Mouse (Mus musculus) CH12.LX (cell line): Measurements from ENCODE around the gene Klhdc8b. TPM values are rescaled to one million over a fixed set of nuclear protein-coding genes. Genes with fewer than 3 reads are reported as not detected.

Experiments used
- DNase-seq: peaks from one replicate; pipeline ENCODE4 v3.0.0-alpha.2; 2013; ENCODE audit errors: extremely low read depth
- H3K27ac ChIP-seq: 2 replicates; pipeline ENCODE4 v1.5.1; 2012; ENCODE audit warnings: low read depth, mild to moderate bottlenecking, control low read depth, moderate library complexity; ENCODE audit not compliant: insufficient read depth
- H3K27me3 ChIP-seq: replicated peaks from 2 replicates; pipeline ENCODE3; 2012; ENCODE audit warnings: inconsistent platforms
- H3K36me3 ChIP-seq, 2 experiments: replicated peaks in 1 of 2; 2 replicates each; pipeline versions ENCODE3 to v1.6.1; 2012; ENCODE audit warnings: inconsistent platforms in 1 of 2, low read length in 1 of 2, mild to moderate bottlenecking in 1 of 2, mixed read lengths in 1 of 2, moderate library complexity in 1 of 2; ENCODE audit not compliant: control insufficient read depth in 1 of 2, insufficient read depth in 1 of 2
- H3K4me1 ChIP-seq, 2 experiments: 2 replicates each; pipeline ENCODE4 v1.6.1; 2012; ENCODE audit warnings: inconsistent platforms in 1 of 2, moderate library complexity in 1 of 2; ENCODE audit not compliant: insufficient read depth in 2 of 2, control insufficient read depth in 1 of 2
- H3K4me2 ChIP-seq: 2 replicates; pipeline ENCODE4 v1.6.1; 2012; ENCODE audit warnings: low read depth, mild to moderate bottlenecking, control low read depth; ENCODE audit not compliant: poor library complexity, insufficient read depth, severe bottlenecking
- H3K4me3 ChIP-seq, 3 experiments: fragments of 150-350 bp in 1 of 3; sonication (generic) in 1 of 3; replicated peaks in 1 of 3; 2 replicates each; pipeline versions ENCODE3 to v1.5.1; 2011 to 2012; ENCODE audit warnings: low read depth in 2 of 3, low read length in 2 of 3, mild to moderate bottlenecking in 2 of 3, moderate library complexity in 2 of 3, control low read depth in 1 of 3, improper control_type of control experiment in 1 of 3, inconsistent platforms in 1 of 3, mixed read lengths in 1 of 3; ENCODE audit not compliant: poor library complexity in 1 of 3
- H3K79me2 ChIP-seq: replicated peaks from 2 replicates; pipeline ENCODE4 v1.6.1; 2012; ENCODE audit warnings: mild to moderate bottlenecking, moderate library complexity; ENCODE audit not compliant: control insufficient read depth, poor library complexity, insufficient read depth, severe bottlenecking; ENCODE audit errors: extremely low read depth
- H3K9ac ChIP-seq: 2 replicates; pipeline ENCODE4 v1.6.1; 2012; ENCODE audit warnings: low read depth, mild to moderate bottlenecking, control low read depth, moderate library complexity; ENCODE audit not compliant: insufficient read depth
- H3K9me3 ChIP-seq: replicated peaks from 2 replicates; pipeline ENCODE3; 2012; ENCODE audit warnings: low read length, inconsistent platforms, mixed read lengths
- BHLHE40 ChIP-seq: IDR thresholded peaks from 2 replicates; pipeline ENCODE4 v1.6.1; 2011; ENCODE audit warnings: mild to moderate bottlenecking, low read depth, low read length, improper control_type of control experiment
- CHD2 ChIP-seq: IDR thresholded peaks from 2 replicates; pipeline ENCODE4 v1.6.1; 2011; ENCODE audit warnings: low read length, improper control_type of control experiment
- CTCF ChIP-seq, 2 experiments: IDR thresholded peaks in 1 of 2; conservative IDR thresholded peaks in 1 of 2; 2 replicates each; pipeline ENCODE4 v1.5.1; 2011 to 2012; ENCODE audit warnings: low read depth in 2 of 2, low read length in 2 of 2, improper control_type of control experiment in 1 of 2, inconsistent platforms in 1 of 2, mild to moderate bottlenecking in 1 of 2, moderate library complexity in 1 of 2
- E2F4 ChIP-seq: IDR thresholded peaks from 2 replicates; pipeline ENCODE4 v1.6.1; 2011; ENCODE audit warnings: low read depth, low read length, improper control_type of control experiment; ENCODE audit not compliant: insufficient replicate concordance
- ELF1 ChIP-seq: IDR thresholded peaks from 2 replicates; pipeline ENCODE4 v1.6.1; 2014; ENCODE audit warnings: low read depth, mild to moderate bottlenecking, inconsistent platforms, low read length, improper control_type of control experiment
- ETS1 ChIP-seq: conservative IDR thresholded peaks from 2 replicates; pipeline ENCODE4 v1.6.1; 2012; ENCODE audit warnings: low read depth, mild to moderate bottlenecking, inconsistent platforms, low read length, improper control_type of control experiment, moderate library complexity
- IRF4 ChIP-seq: IDR thresholded peaks from 2 replicates; pipeline ENCODE4 v1.6.1; 2014; ENCODE audit warnings: low read depth, mild to moderate bottlenecking, inconsistent platforms, low read length, improper control_type of control experiment
- MXI1 ChIP-seq: IDR thresholded peaks from 2 replicates; pipeline ENCODE4 v1.6.1; 2011; ENCODE audit warnings: mild to moderate bottlenecking, low read depth, low read length, improper control_type of control experiment
- NELFE ChIP-seq: IDR thresholded peaks from 2 replicates; pipeline ENCODE4 v1.6.1; 2011; ENCODE audit warnings: low read depth, low read length, improper control_type of control experiment
- PAX5 ChIP-seq: IDR thresholded peaks from 2 replicates; pipeline ENCODE4 v1.6.1; 2012; ENCODE audit warnings: low read length, inconsistent platforms, mixed read lengths
- RCOR1 ChIP-seq: conservative IDR thresholded peaks from 2 replicates; pipeline ENCODE4 v1.6.1; 2012; ENCODE audit warnings: low read depth, mild to moderate bottlenecking, inconsistent platforms, low read length, improper control_type of control experiment
- SIN3A ChIP-seq: IDR thresholded peaks from 2 replicates; pipeline ENCODE4 v1.6.1; 2012; ENCODE audit warnings: low read length, improper control_type of control experiment, inconsistent platforms
- SMC3 ChIP-seq: IDR thresholded peaks from 2 replicates; pipeline ENCODE4 v1.6.1; 2011; ENCODE audit warnings: low read depth, low read length, improper control_type of control experiment
- TBP ChIP-seq: conservative IDR thresholded peaks from 2 replicates; pipeline ENCODE4 v1.6.1; 2011; ENCODE audit warnings: low read depth, low read length, improper control_type of control experiment
- TCF12 ChIP-seq: IDR thresholded peaks from 2 replicates; pipeline ENCODE4 v1.6.1; 2014; ENCODE audit warnings: low read depth, mild to moderate bottlenecking, inconsistent platforms, low read length, improper control_type of control experiment
- UBTF ChIP-seq: IDR thresholded peaks from 2 replicates; pipeline ENCODE4 v1.6.1; 2012; ENCODE audit warnings: low read depth, mild to moderate bottlenecking, inconsistent platforms, low read length, improper control_type of control experiment, moderate library complexity
- USF1 ChIP-seq: IDR thresholded peaks from 2 replicates; pipeline ENCODE4 v1.6.1; 2014; ENCODE audit warnings: low read depth, mild to moderate bottlenecking, inconsistent platforms, low read length, improper control_type of control experiment
- ZC3H11A ChIP-seq: IDR thresholded peaks from 2 replicates; pipeline ENCODE4 v1.6.1; 2012; ENCODE audit warnings: low read depth, mild to moderate bottlenecking, inconsistent platforms, low read length, improper control_type of control experiment
- ZKSCAN1 ChIP-seq: IDR thresholded peaks from 2 replicates; pipeline ENCODE4 v1.6.1; 2012; ENCODE audit warnings: low read depth, inconsistent platforms, low read length, improper control_type of control experiment, borderline replicate concordance
- ZNF384 ChIP-seq: IDR thresholded peaks from 2 replicates; pipeline ENCODE4 v1.6.1; 2012; ENCODE audit warnings: low read depth, low read length, improper control_type of control experiment, inconsistent platforms
- dilution Hi-C: fragments of 300-500 bp; cut with MboI; formaldehyde crosslinking; loops from 2 replicates; pipeline ENCODE4 v1.14.3; 2020; ENCODE audit warnings: low sequenced_read_pairs; ENCODE audit not compliant: extremely low pct_unique_long_range_greater_than_20kb, extremely low pct_ligation_motif_present
- in situ Hi-C: fragments of 300-500 bp; cut with MboI; formaldehyde crosslinking; loops from 3 replicates; pipeline ENCODE4 v1.14.3; 2019; ENCODE audit warnings: low sequenced_read_pairs, low pct_ligation_motif_present, low pct_unique_long_range_greater_than_20kb, mixed read lengths
- polyA plus RNA-seq: library from polyadenylated mRNA; unstranded; fragments of >175 nt; gene quantifications from 2 replicates; pipeline ENCODE4 v1.2.1, GENCODE M21; 2012; ENCODE audit warnings: low read depth; ENCODE audit not compliant: insufficient read length
- total RNA-seq, 2 experiments: library from RNA; depleted of rRNA; stranded (reverse); fragments of 300-350 nt in 1 of 2; fragments of >200 nt in 1 of 2; gene quantifications; 2 replicates each; pipeline ENCODE4 v1.2.3; 2012 to 2014

The Klhdc8b gene
- total and polyA plus RNA-seq, 3 experiments: 1.9 to 5.2 (median 3.5) TPM

GRCm38 (mm10) chr9:108451170-108451493, 10.2 kb downstream of the Klhdc8b start:
- peaks cover 0 to 13% of the 10 kb centered on the region in 2 experiments; a peak in 3 of 4 replicates for H3K4me1 ChIP-seq
- H3K36me3 ChIP-seq: no peaks in the 10 kb centered on the region

DNA sequence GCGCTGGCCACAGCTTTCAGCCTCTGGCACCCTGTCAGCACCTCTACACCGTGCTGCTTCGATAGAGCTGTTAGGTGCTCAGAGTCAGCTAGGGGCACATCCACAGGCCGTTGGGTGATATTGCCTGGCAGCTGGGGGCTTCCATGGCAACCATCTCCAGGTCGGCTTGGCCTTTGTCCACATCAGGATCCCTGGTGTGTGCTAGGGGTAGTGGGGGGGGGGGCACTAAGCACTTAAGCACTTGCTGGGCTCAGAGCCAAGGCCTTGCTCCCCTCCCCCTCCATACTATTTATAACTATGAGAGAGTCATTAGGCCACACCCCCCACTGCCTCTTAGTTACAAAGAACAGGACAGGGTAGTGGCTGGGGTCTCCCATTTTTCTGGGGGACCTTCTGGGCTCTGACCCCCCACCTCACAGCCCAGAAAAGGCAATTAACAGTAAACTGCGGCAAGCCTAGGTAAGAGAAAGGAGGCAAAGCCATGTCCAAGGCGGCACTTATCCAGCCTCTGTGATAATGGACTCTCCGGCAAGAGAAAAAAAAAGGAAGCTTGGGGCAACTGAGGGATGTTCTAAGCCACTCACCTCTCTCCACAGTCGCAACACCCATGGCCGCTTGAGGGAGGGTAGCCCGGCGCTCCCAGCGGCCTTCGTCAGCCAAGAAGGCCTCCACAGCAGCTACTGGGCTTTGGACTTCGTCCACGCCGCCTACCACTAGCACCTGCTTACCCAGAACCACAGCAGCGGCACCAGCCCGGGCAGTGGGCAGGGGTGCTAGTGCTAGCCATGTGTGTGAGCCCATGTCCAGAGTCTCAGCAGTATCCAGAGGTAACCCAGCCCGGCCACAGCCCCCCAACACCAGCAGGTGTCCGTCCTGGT, 10.8 kb downstream of the Klhdc8b start:
- in situ Hi-C loops: no loop called here
- Histone ChIP-seq H3K79me2 (no peaks in the 10 kb centered on the region), H3K4me3 (no peak overlapping the region), H3K4me2 (no peak overlapping the region), H3K27me3 (peaks cover 9% of the 10 kb centered on the region), H3K9me3 (no peaks in the 10 kb centered on the region), H3K4me1 (peaks cover 0 to 13% of the 10 kb centered on the region in 2 experiments; a peak in 3 of 4 replicates), H3K36me3 (no peaks in the 10 kb centered on the region), H3K27ac (no peak overlapping the region), H3K9ac (no peak overlapping the region)
- TF ChIP-seq ZNF384 (no peak), TCF12 (no peak), SMC3 (no peak), ELF1 (no peak), RCOR1 (no peak), MXI1 (no peak), UBTF (no peak), TBP (no peak), PAX5 (no peak), CTCF (conservative IDR thresholded peaks at IDR 0.05 in 1 of 2, IDR thresholded peaks at IDR 0.05 in 1 of 2; ENCODE audit: low read depth in 2 of 2, low read length in 2 of 2) (no peak), BHLHE40 (no peak), ZC3H11A (no peak), SIN3A (no peak), E2F4 (no peak), ETS1 (no peak), NELFE (no peak), CHD2 (no peak), USF1 (no peak), IRF4 (no peak)
- DNase-seq: no peak
- dilution Hi-C loops: no loop called here

More at GRCm38 (mm10) chr9:108451170-108451493, 10.2 kb downstream of the Klhdc8b start:
- in situ Hi-C loops (no loop called here), dilution Hi-C loops (no loop called here)
- TF ChIP-seq ZKSCAN1: no peak
- DNase-seq: no peak
- Histone ChIP-seq H3K79me2 (no peaks in the 10 kb centered on the region), H3K4me2 (no peak overlapping the region), H3K27ac (no peak overlapping the region), H3K9me3 (no peaks in the 10 kb centered on the region), H3K27me3 (peaks cover 9% of the 10 kb centered on the region), H3K4me3 (no peak overlapping the region), H3K9ac (no peak overlapping the region)
